Mouse (Mus musculus) gastrocnemius, postnatal 14 days (tissue): ENCODE measurements around the gene Fam205a1. TPM values are rescaled to one million over a fixed set of nuclear protein-coding genes. Genes with fewer than 3 reads are reported as not detected.
"Not testable (repeated sequence)": the region's sequence is repeated elsewhere in the genome, so short reads cannot be mapped to it uniquely, and the experiment has no call there.

Experiments
- DNase-seq: peaks from one replicate; pipeline ENCODE4 v3.0.0; 2021; ENCODE audit warnings: mixed read lengths
- intact Hi-C: fragments of 180-260 bp; cut with DNase I; formaldehyde crosslinking; loops from one replicate; pipeline ENCODE4 v1.15.1; 2025; ENCODE audit warnings: low total_unique reads
- total RNA-seq, 2 experiments: library from RNA; stranded (reverse); gene quantifications; 2 replicates each; pipeline ENCODE4 v1.2.3; 2021

The Fam205a1 gene
- total RNA-seq, 2 experiments from 2014 or later, result not detected

DNA sequence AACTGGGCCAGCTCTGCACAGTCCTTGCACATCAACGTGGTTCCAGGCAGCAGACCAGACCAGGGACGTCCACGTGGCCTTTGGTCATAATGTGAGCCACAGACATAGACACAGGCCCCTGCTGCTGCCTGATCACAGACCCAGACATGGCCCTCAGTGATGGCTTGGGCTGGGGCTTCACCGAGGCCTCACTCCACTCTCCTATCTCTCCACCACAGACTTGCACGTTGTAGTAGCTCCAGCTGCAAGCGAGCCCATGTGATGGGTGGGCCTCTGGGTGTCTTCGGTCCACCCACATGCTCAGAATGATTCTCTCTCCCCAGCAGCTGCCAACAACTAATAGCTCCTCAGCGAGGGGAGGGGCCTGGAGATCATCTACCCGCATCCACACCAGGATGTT, 6.8 kb upstream of the Fam205a1 start:
- DNase-seq, intact Hi-C loops: not testable (repeated sequence)

- intact Hi-C loops, DNase-seq: not testable (repeated sequence)
Measured at GRCm38 (mm10) chr4:42856671-42857070, 3.0 kb upstream of the Fam205a1 start, which contains the start of gene Gm12394. Gene Gm12394, minus strand, starts transcription at chr4:42856771.

Other genes starting within 250 kb of the Fam205a1 start
- gene Gm10591, start 241.7 kb downstream of the Fam205a1 start, total RNA-seq, result not detected
- gene Gm2564, start 224.2 kb downstream of the Fam205a1 start, total RNA-seq, result 1 to 10 TPM; 1.1 to 3.3 TPM
- gene Ccl27b, start 198.6 kb downstream of the Fam205a1 start, total RNA-seq, result not detected
- under 1 TPM in 1 of 2 experiments, not detected in 1; 0.44 TPM for gene Il11ra2, start 192.0 kb downstream of the Fam205a1 start, total RNA-seq
- not detected for gene 4930578G10Rik, start 118.3 kb downstream of the Fam205a1 start, total RNA-seq
- under 1 TPM in 1 of 2 experiments, not detected in 1; 0.66 TPM for gene Ccl19, start 97.3 kb downstream of the Fam205a1 start, total RNA-seq
- gene Ccl21a, start 79.9 kb downstream of the Fam205a1 start, total RNA-seq, result 1 to 10 TPM; 5.3 to 7.3 TPM
- not detected for gene Gm12394, start 2.9 kb upstream of the Fam205a1 start, total RNA-seq
- under 1 TPM; 0.49 to 0.86 TPM for gene Fam205c, start 20.3 kb upstream of the Fam205a1 start, total RNA-seq
- gene Phf24, start 62.8 kb upstream of the Fam205a1 start, total RNA-seq, result under 1 TPM; 0.45 to 0.66 TPM
- 100 to 1,000 TPM; 118 to 161 TPM for gene Dnajb5, start 95.9 kb upstream of the Fam205a1 start, total RNA-seq
- not detected for gene 1700022I11Rik, start 115.7 kb upstream of the Fam205a1 start, total RNA-seq
- gene Vcp, start 146.6 kb upstream of the Fam205a1 start, total RNA-seq, result 100 to 1,000 TPM; 260 to 262 TPM
- 1 to 10 TPM; 2.2 to 2.6 TPM for gene Fancg, start 156.6 kb upstream of the Fam205a1 start, total RNA-seq
- 1 to 10 TPM; 5.4 to 6.5 TPM for gene Pigo, start 171.9 kb upstream of the Fam205a1 start, total RNA-seq
- 10 to 100 TPM; 82.9 to 84.8 TPM for gene Stoml2, start 177.8 kb upstream of the Fam205a1 start, total RNA-seq
- gene Fam214b, start 192.3 kb upstream of the Fam205a1 start, total RNA-seq, result 10 to 100 TPM; 25.1 to 27.8 TPM
- 1 to 10 TPM; 4.1 to 4.6 TPM for gene Unc13b, start 205.1 kb upstream of the Fam205a1 start, total RNA-seq